Mouse (Mus musculus): ENCODE data around the gene Tmem98. TPM values are rescaled to one million over a fixed set of nuclear protein-coding genes. Genes with fewer than 3 reads are reported as not detected.

Tmem98 gene
- polyA plus RNA-seq, 1 experiment from 2014 or later: 86.2 TPM

DNA sequence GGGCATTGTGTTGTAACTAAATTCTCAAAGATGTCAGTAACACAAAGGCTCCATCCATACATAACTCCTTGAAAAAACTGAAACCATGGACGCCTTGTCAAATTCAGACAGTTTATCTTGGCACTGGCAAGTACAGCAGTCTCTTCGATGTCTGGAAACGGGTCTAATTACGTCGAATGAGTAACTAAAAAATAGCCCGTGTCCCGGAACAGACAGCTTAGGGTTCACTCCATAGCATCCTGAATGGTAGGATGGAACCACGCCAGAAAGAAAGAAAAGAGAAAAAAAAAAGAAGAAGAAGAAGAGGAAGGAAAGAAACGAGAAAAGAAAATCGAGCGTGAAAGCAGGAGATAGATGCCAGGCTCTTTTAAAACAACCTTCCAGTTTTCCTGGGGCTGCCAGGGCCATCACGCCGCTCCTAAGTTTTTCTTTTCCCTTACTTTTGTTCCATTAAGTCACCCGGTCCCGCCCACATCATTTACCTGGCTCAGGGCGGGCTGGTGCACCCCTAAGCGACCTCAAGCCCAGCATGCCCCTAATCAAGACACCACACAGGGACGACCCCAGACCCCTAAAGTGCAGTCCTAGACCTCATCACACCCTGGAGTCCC is 31.0 kb upstream of the Tmem98 start:
- DNase-seq (ENCODE audit: low spot score): no peak
- Histone ChIP-seq H3K9me3 (no peaks in the 10 kb centered on the region), H3K27ac (peak overlapping the region; percentile 82), H3K4me1 (replicated peaks) (peaks cover 13% of the 10 kb centered on the region), H3K27me3 (ENCODE audit: insufficient read depth, poor library complexity, severe bottlenecking) (peaks cover 26% of the 10 kb centered on the region), H3K4me3 (peak overlapping the region; percentile 72), H3K36me3 (no peaks in the 10 kb centered on the region)
- 5% methylated on average over 18 of the region's 18 CpGs for WGBS

DNA sequence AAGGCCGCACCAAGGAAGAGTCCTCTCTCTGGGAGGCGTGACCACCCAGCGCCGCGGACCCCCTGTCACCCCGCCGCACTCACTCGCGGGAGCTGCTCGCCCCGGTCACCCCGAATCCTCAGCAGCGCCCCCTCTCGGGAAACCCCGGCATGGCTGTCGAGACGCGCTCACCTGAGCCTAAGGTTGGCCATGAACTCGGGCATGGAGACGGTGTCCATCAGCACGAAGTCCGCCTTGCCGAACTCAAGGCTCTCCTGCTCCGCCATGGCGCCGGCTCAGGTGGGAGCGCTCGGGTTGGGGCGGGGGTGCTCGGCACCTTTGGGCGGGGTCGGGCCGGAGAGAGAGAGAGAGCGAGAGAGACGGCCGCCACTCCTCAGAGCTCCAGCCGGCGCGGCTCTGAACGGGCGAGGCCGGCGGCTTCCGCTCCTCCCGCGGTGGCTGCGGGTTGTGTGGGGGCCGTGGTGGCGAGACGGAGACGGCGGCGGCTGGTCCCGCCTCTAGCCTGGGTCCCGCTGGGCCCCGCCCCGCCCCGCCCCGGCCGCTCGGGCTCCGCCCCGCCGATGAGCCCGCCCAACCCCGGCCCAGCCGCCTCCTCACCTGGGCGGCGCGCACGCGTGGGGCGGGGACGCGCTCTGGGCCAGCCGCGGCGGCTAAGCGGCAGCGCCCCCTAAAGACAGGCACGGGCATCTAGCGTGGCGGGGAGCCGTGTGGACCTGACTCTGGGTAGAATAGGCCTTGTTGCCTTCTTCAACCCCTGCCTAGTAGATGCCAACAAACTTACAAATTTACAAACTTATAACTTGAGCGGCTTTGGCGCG is 30.2 kb upstream of the Tmem98 start, which contains the start of gene Myo1d:
TSS of gene Myo1d (minus strand) at position 499 of the 818 bp plus-strand sequence.
- peaks cover 13% of the 10 kb centered on the region for H3K4me1 ChIP-seq (replicated peaks)
- peak within 1 kb of the TSS; percentile 82 for H3K27ac ChIP-seq
- peak within 1 kb of the TSS; percentile 72 for H3K4me3 ChIP-seq
- H3K36me3 ChIP-seq: no peaks in the 10 kb centered on the region
- DNase-seq (ENCODE audit: low spot score): peak; percentile 84
- H3K27me3 ChIP-seq (ENCODE audit: insufficient read depth, poor library complexity, severe bottlenecking): peaks cover 26% of the 10 kb centered on the region
- WGBS: under 1% methylated on average over 87 of the region's 87 CpGs
- H3K9me3 ChIP-seq: no peaks in the 10 kb centered on the region

DNA sequence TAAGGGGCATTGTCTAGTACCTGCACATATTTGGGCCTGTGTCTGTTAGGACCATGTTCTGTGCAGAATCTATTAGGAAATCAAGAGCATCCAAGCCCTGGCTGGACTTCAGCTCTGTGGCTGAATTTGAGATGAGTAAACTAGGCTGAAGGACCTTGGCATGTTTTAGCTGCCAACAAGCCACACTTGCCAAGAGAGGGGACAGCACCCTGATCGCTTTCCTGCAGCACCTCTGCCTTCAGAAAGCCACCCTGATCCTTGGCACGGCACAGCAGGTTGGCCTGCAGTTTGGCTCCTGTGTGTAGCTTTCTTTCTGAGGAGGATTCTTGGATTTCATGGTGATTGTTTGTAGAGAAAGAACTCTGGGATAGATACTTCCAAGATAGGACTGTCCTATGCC is 28.4 kb upstream of the Tmem98 start:
- peaks cover 13% of the 10 kb centered on the region for H3K4me1 ChIP-seq (replicated peaks)
- WGBS: 91% methylated on average over 2 of the region's 2 CpGs
- no peaks in the 10 kb centered on the region for H3K36me3 ChIP-seq
- H3K9me3 ChIP-seq: no peaks in the 10 kb centered on the region
- H3K4me3 ChIP-seq: no peak overlapping the region
- peaks cover 23% of the 10 kb centered on the region for H3K27me3 ChIP-seq (ENCODE audit: insufficient read depth, poor library complexity, severe bottlenecking)
- no peak overlapping the region for H3K27ac ChIP-seq
- no peak for DNase-seq (ENCODE audit: low spot score)

GRCm38 (mm10) chr11:80783460-80783859 is 26.5 kb upstream of the Tmem98 start:
- Histone ChIP-seq H3K36me3 (no peaks in the 10 kb centered on the region), H3K4me1 (replicated peaks) (peaks cover 13% of the 10 kb centered on the region), H3K4me3 (no peak overlapping the region), H3K9me3 (no peaks in the 10 kb centered on the region), H3K27ac (no peak overlapping the region), H3K27me3 (ENCODE audit: insufficient read depth, poor library complexity, severe bottlenecking) (peaks cover 11% of the 10 kb centered on the region)
- no peak for DNase-seq (ENCODE audit: low spot score)
- WGBS: 81% methylated on average over 7 of the region's 7 CpGs

DNA sequence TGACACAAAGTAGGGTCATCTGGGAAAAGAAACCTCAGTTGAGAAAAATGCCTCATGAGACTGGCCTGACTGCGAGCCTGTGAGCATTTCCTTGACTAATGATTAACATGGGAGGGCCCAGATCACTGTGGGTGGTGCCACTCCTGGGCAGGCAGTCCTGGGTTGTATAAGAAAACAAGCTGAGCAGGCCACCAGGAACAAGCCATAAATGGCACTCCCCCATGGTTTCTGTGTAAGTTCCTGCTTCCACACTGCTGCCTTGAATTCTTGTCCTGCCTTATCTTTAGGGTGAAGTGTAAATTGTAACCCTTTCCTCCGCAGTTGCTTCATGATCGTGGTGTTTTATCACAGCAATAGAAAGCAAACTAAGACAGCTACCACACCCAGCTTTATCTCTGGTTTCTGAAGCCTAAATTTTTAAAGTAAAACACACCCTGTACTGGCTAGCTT is 25.7 kb upstream of the Tmem98 start:
- DNase-seq (ENCODE audit: low spot score): no peak
- Histone ChIP-seq H3K9me3 (no peaks in the 10 kb centered on the region), H3K27me3 (ENCODE audit: insufficient read depth, poor library complexity, severe bottlenecking) (peaks cover 4% of the 10 kb centered on the region), H3K27ac (no peak overlapping the region), H3K4me1 (replicated peaks) (peaks cover 9% of the 10 kb centered on the region), H3K4me3 (no peak overlapping the region), H3K36me3 (no peaks in the 10 kb centered on the region)
- 57% methylated on average over 3 of the region's 3 CpGs for WGBS

GRCm38 (mm10) chr11:80785672-80786071 is 24.3 kb upstream of the Tmem98 start:
- no peak overlapping the region for H3K4me3 ChIP-seq
- no peak for DNase-seq (ENCODE audit: low spot score)
- no peaks in the 10 kb centered on the region for H3K36me3 ChIP-seq
- no peaks in the 10 kb centered on the region for H3K9me3 ChIP-seq
- WGBS: 80% methylated on average over 5 of the region's 5 CpGs
- no peak overlapping the region for H3K27ac ChIP-seq
- H3K27me3 ChIP-seq (ENCODE audit: insufficient read depth, poor library complexity, severe bottlenecking): no peaks in the 10 kb centered on the region
- no peaks in the 10 kb centered on the region for H3K4me1 ChIP-seq (replicated peaks)

DNA sequence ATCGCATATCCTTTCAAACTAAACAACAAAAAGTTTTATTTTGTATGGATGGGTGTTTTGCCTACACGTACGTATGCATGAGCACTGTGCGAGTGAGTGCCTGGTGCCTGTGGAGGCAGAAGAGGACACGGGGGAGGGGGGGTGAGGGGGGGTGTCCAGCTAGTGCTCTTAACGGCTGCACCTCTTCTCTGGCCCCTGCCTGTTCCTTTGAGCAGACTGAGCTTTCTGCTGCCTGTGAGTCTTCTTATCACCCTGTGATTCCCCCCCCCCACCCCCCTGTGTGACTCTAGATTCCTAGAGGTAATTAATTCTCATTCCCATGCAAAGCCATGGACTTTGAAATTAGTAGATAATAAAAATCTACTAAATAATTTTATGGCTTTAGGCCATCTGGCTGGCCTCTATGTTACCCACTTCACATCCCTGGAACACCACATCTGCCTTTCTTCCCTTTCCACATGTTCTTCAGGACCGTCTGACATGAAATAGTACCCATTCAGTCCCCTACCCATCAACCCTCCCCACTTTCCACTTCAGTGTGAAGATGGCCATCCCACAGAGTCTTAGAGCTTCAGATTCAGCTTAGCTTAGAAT is 20.2 kb upstream of the Tmem98 start:
- WGBS: 72% methylated on average over 7 of the region's 7 CpGs
- Histone ChIP-seq H3K4me3 (no peak overlapping the region), H3K4me1 (replicated peaks) (no peaks in the 10 kb centered on the region), H3K9me3 (no peaks in the 10 kb centered on the region), H3K36me3 (no peaks in the 10 kb centered on the region), H3K27ac (no peak overlapping the region), H3K27me3 (ENCODE audit: insufficient read depth, poor library complexity, severe bottlenecking) (no peaks in the 10 kb centered on the region)
- no peak for DNase-seq (ENCODE audit: low spot score)

- 76% methylated on average over 3 of the region's 3 CpGs for WGBS
- no peak overlapping the region for H3K4me3 ChIP-seq
- no peak overlapping the region for H3K27ac ChIP-seq
- no peak for DNase-seq (ENCODE audit: low spot score)
- no peaks in the 10 kb centered on the region for H3K4me1 ChIP-seq (replicated peaks)
- no peaks in the 10 kb centered on the region for H3K9me3 ChIP-seq
- no peaks in the 10 kb centered on the region for H3K27me3 ChIP-seq (ENCODE audit: insufficient read depth, poor library complexity, severe bottlenecking)
- H3K36me3 ChIP-seq: no peaks in the 10 kb centered on the region
Observed at GRCm38 (mm10) chr11:80790413-80790812, 19.6 kb upstream of the Tmem98 start.

DNA sequence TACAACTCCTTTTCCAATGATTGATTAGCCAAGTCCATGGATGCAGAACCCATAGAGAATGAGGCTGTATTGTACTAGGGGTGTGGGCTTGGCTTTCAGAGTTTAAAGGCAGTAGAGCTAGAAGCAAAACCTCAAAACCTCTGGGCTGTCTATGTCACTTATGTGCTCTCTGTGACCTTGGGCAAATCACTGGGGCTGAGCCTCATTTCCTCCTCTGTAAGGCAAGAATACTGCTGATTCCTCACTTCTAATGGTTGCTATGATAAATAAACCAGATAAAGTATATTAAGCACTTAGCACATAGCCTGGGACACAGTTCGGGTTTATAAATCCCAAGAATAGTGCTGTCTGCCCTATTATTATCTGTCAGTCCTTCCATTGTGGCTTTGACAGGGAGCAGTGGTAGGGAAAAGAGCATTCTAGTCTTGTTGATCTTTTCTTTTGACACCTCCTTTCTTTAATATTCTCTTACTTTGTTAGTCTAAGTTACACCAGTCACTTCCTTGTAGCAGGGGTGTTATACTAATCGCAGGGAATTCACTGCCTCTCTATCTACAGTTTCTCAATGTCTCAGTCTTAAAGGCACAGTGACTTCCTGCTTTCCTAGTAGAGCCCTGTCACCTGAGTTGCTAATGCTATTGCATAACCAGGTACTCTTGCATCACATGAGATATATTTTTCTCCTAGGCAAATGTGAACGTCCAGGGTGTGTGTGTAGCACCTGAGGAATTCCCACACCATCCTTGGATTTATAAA is 18.1 kb upstream of the Tmem98 start:
- no peak overlapping the region for H3K27ac ChIP-seq
- no peaks in the 10 kb centered on the region for H3K4me1 ChIP-seq (replicated peaks)
- H3K9me3 ChIP-seq: no peaks in the 10 kb centered on the region
- no peaks in the 10 kb centered on the region for H3K27me3 ChIP-seq (ENCODE audit: insufficient read depth, poor library complexity, severe bottlenecking)
- H3K36me3 ChIP-seq: no peaks in the 10 kb centered on the region
- H3K4me3 ChIP-seq: no peak overlapping the region
- DNase-seq (ENCODE audit: low spot score): no peak
- 80% methylated on average over 3 of the region's 3 CpGs for WGBS

GRCm38 (mm10) chr11:80793386-80793785 is 16.6 kb upstream of the Tmem98 start:
- 92% methylated on average over 4 of the region's 4 CpGs for WGBS

GRCm38 (mm10) chr11:80794290-80794689 is 15.7 kb upstream of the Tmem98 start:
- no peaks in the 10 kb centered on the region for H3K27me3 ChIP-seq (ENCODE audit: insufficient read depth, poor library complexity, severe bottlenecking)
- no peak overlapping the region for H3K27ac ChIP-seq
- no peak overlapping the region for H3K4me3 ChIP-seq
- no peaks in the 10 kb centered on the region for H3K9me3 ChIP-seq
- DNase-seq (ENCODE audit: low spot score): no peak
- no peaks in the 10 kb centered on the region for H3K4me1 ChIP-seq (replicated peaks)
- no peaks in the 10 kb centered on the region for H3K36me3 ChIP-seq
- WGBS: 87% methylated on average over 4 of the region's 4 CpGs

More at GRCm38 (mm10) chr11:80793386-80793785, 16.6 kb upstream of the Tmem98 start:
- Histone ChIP-seq H3K4me3 (no peak overlapping the region), H3K27me3 (ENCODE audit: insufficient read depth, poor library complexity, severe bottlenecking) (no peaks in the 10 kb centered on the region), H3K36me3 (no peaks in the 10 kb centered on the region), H3K27ac (no peak overlapping the region), H3K4me1 (replicated peaks) (no peaks in the 10 kb centered on the region), H3K9me3 (no peaks in the 10 kb centered on the region)
- DNase-seq (ENCODE audit: low spot score): no peak

- 81% methylated on average over 8 of the region's 8 CpGs for WGBS
- H3K4me1 ChIP-seq (replicated peaks): no peaks in the 10 kb centered on the region
- no peaks in the 10 kb centered on the region for H3K9me3 ChIP-seq
- H3K36me3 ChIP-seq: no peaks in the 10 kb centered on the region
- H3K27ac ChIP-seq: no peak overlapping the region
- no peak for DNase-seq (ENCODE audit: low spot score)
- H3K27me3 ChIP-seq (ENCODE audit: insufficient read depth, poor library complexity, severe bottlenecking): no peaks in the 10 kb centered on the region
- no peak overlapping the region for H3K4me3 ChIP-seq
Observed at GRCm38 (mm10) chr11:80795431-80795830, 14.5 kb upstream of the Tmem98 start.
